10 mouse cellular contexts compared by ENCODE assay signal in genomic region chr2:161516921-161517320, GRCm38 (mm10).
DNase-seq lines count a peak whose midpoint lies in the region; ATAC-seq lines count a peak whose summit lies in the region.
"Had no signal": no experiment of that assay in that cellular context is flagged by ENCODE, and none has a peak within 500 bp of the region (broad histone marks: within the 10 kb centered on the region; RNA-seq: fewer than 3 reads in every experiment).

No protein-coding gene starts in this region.

- no peak overlapping the region for H3K27ac ChIP-seq in forebrain, embryonic 14.5 days (ENCODE audit: low read depth, low read length)
- no peak overlapping the region for H3K27ac ChIP-seq in forebrain, embryonic 11.5 days (ENCODE audit: low read depth, low read length)
- no peak overlapping the region for H3K27ac ChIP-seq in midbrain, embryonic 15.5 days
- H3K27ac ChIP-seq: heart, embryonic 13.5 days; liver, embryonic 15.5 days had no signal

- H3K4me2 ChIP-seq in forebrain, embryonic 14.5 days (ENCODE audit: low read length) = 0 out of 2 replicates have a peak overlapping the region, but pooled peaks have one; percentile 5
- no peak overlapping the region for H3K4me2 ChIP-seq in forebrain, embryonic 11.5 days (ENCODE audit: low read depth, low read length, severe bottlenecking)
- no peak overlapping the region for H3K4me2 ChIP-seq in midbrain, embryonic 15.5 days
- H3K4me2 ChIP-seq: heart, embryonic 13.5 days; liver, embryonic 15.5 days had no signal

- H3K9me3 ChIP-seq in forebrain, embryonic 14.5 days (replicated peaks; ENCODE audit: control insufficient read depth, low read length) = no peaks in the 10 kb centered on the region
- H3K9me3 ChIP-seq in forebrain, embryonic 11.5 days (ENCODE audit: control insufficient read depth, low read length) = no peaks in the 10 kb centered on the region
- H3K9me3 ChIP-seq in midbrain, embryonic 15.5 days = no peaks in the 10 kb centered on the region
- H3K9me3 ChIP-seq: heart, embryonic 13.5 days; liver, embryonic 15.5 days had no signal

- 24% methylated on average over 5 of the region's 5 CpGs for WGBS in forebrain, embryonic 14.5 days
- WGBS in forebrain, embryonic 11.5 days = 59% methylated on average over 5 of the region's 5 CpGs
- WGBS in midbrain, embryonic 15.5 days = 44% methylated on average over 5 of the region's 5 CpGs

- peak; percentile 85 for DNase-seq in forebrain, embryonic 14.5 days (ENCODE audit: low spot score)
- DNase-seq in forebrain, embryonic 11.5 days (ENCODE audit: low spot score) = no peak
- peak; percentile 8 for DNase-seq in urinary bladder, postnatal 25 days (ENCODE audit: low spot score)
- DNase-seq in urinary bladder, postnatal 10 days (ENCODE audit: low spot score) = no peak
- peak; percentile 59 to 64 for DNase-seq in layer of hippocampus, postnatal 36 days
- DNase-seq in embryo, embryonic 10 days (ENCODE audit: low spot score) = no peak

- no peaks in the 10 kb centered on the region for H3K36me3 ChIP-seq in forebrain, embryonic 14.5 days (ENCODE audit: control insufficient read depth, insufficient read depth, low read length)
- no peaks in the 10 kb centered on the region for H3K36me3 ChIP-seq in forebrain, embryonic 11.5 days (ENCODE audit: control insufficient read depth, insufficient read depth, low read length)
- no peaks in the 10 kb centered on the region for H3K36me3 ChIP-seq in midbrain, embryonic 15.5 days (replicated peaks)
- H3K36me3 ChIP-seq: heart, embryonic 13.5 days; liver, embryonic 15.5 days had no signal

- 0 out of 2 replicates have a peak, but pooled peaks have one; percentile 26 for ATAC-seq in forebrain, embryonic 14.5 days
- no peak for ATAC-seq in forebrain, embryonic 11.5 days (replicated peaks; ENCODE audit: low FRiP score)
- no peak for ATAC-seq in CD4-positive, CD25-positive, alpha-beta regulatory T cell, adult 4 months
- no peak for ATAC-seq in midbrain, embryonic 15.5 days (replicated peaks)

- no peak overlapping the region for H3K4me3 ChIP-seq in forebrain, embryonic 14.5 days (ENCODE audit: low read depth, low read length)
- H3K4me3 ChIP-seq in forebrain, embryonic 11.5 days (ENCODE audit: low read depth, low read length) = no peak overlapping the region
- no peak overlapping the region for H3K4me3 ChIP-seq in midbrain, embryonic 15.5 days
- H3K4me3 ChIP-seq: heart, embryonic 13.5 days; liver, embryonic 15.5 days had no signal

- H3K27me3 ChIP-seq in forebrain, embryonic 14.5 days (replicated peaks; ENCODE audit: control insufficient read depth, insufficient read depth, low read length) = no peaks in the 10 kb centered on the region
- no peaks in the 10 kb centered on the region for H3K27me3 ChIP-seq in forebrain, embryonic 11.5 days (ENCODE audit: control insufficient read depth, insufficient read depth, low read length)
- no peaks in the 10 kb centered on the region for H3K27me3 ChIP-seq in midbrain, embryonic 15.5 days (replicated peaks)
- H3K27me3 ChIP-seq: heart, embryonic 13.5 days; liver, embryonic 15.5 days had no signal

- no peaks in the 10 kb centered on the region; the same call in 1 of the 2 replicates for H3K4me1 ChIP-seq in forebrain, embryonic 14.5 days (ENCODE audit: control insufficient read depth, insufficient read depth, low read length)
- no peaks in the 10 kb centered on the region for H3K4me1 ChIP-seq in forebrain, embryonic 11.5 days (replicated peaks; ENCODE audit: control insufficient read depth, insufficient read depth, low read length)
- no peaks in the 10 kb centered on the region for H3K4me1 ChIP-seq in midbrain, embryonic 15.5 days
- H3K4me1 ChIP-seq: heart, embryonic 13.5 days; liver, embryonic 15.5 days had no signal

- no peak overlapping the region for H3K9ac ChIP-seq in forebrain, embryonic 14.5 days (ENCODE audit: low read length)
- no peak overlapping the region for H3K9ac ChIP-seq in forebrain, embryonic 11.5 days (ENCODE audit: low read length)
- no peak overlapping the region for H3K9ac ChIP-seq in midbrain, embryonic 15.5 days
- H3K9ac ChIP-seq: heart, embryonic 13.5 days; liver, embryonic 15.5 days had no signal

Comparison
In these comparisons a context has a peak if more than half of its experiments do, and no peak if none do; other contexts are left out.
1. DNase-seq: peak in forebrain, embryonic 14.5 days (single experiment), urinary bladder, postnatal 25 days (single experiment) and layer of hippocampus, postnatal 36 days (2 of 2); none in forebrain, embryonic 11.5 days (single experiment), urinary bladder, postnatal 10 days (single experiment) and embryo, embryonic 10 days (single experiment).